In the genomic region with DNA sequence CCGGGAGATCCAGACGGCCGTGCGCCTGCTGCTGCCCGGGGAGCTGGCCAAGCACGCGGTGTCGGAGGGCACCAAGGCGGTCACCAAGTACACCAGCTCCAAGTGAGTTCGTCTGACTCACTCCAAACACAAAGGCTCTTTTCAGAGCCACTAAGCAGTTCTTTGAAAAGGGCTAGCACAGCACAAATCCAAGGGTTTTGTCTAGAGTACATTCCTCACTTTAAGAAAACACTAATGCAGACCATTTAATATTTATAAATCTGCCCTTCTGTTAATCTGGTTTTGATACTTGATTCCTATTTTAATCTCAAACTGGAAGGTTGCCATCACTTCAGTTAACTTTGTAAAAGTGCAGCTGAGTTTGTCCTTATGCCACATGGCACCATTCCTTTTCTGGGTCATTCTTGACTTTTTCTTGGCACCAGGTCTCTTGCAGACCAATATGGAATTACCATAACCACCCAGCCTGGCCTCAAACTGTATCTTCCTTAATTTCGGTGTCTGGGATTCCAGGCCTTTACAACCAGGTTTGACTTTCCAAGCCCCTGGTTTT, we compare ENCODE assay signal across 8 mouse cellular contexts. TPM values are rescaled to one million over a fixed set of nuclear protein-coding genes. Genes with fewer than 3 reads are reported as not detected.
DNase-seq lines count a peak whose midpoint lies in the region; ATAC-seq and TF ChIP-seq lines count a peak whose summit lies in the region.

No protein-coding gene starts in this region.

- H3K27me3 ChIP-seq in heart, embryonic 11.5 days (ENCODE audit: control insufficient read depth, insufficient read depth, low read length): no peaks in the 10 kb centered on the region
- no peaks in the 10 kb centered on the region for H3K27me3 ChIP-seq in ES-Bruce4 (ENCODE audit: control insufficient read depth, insufficient read depth, low read length, poor library complexity, severe bottlenecking)
- H3K27me3 ChIP-seq in liver, embryonic 11.5 days (replicated peaks; ENCODE audit: control insufficient read depth, insufficient read depth, low read length): no peaks in the 10 kb centered on the region
- H3K27me3 ChIP-seq in stomach, postnatal 0 days (ENCODE audit: control insufficient read depth, insufficient read depth, low read length): no peaks in the 10 kb centered on the region

- H3K36me3 ChIP-seq in heart, embryonic 11.5 days (ENCODE audit: control insufficient read depth, insufficient read depth, low read length): no peaks in the 10 kb centered on the region
- no peaks in the 10 kb centered on the region for H3K36me3 ChIP-seq in ES-Bruce4 (ENCODE audit: control insufficient read depth, insufficient read depth, low read length, poor library complexity, severe bottlenecking)
- no peaks in the 10 kb centered on the region for H3K36me3 ChIP-seq in liver, embryonic 11.5 days (ENCODE audit: control insufficient read depth, insufficient read depth, low read length)
- no peaks in the 10 kb centered on the region for H3K36me3 ChIP-seq in stomach, postnatal 0 days (ENCODE audit: control insufficient read depth, insufficient read depth, low read length)

- DNase-seq in heart, adult 9 months (ENCODE audit: low spot score in 2 of 2): no peak
- DNase-seq in liver, embryonic 11.5 days (ENCODE audit: low spot score): peak; percentile 37
- DNase-seq in stomach, postnatal 0 days (ENCODE audit: low spot score): no peak
- no peak for DNase-seq in cerebellum, adult 9-10 months
- no peak for DNase-seq in ovary, postnatal 14 days (ENCODE audit: low spot score)

- H3K4me2 ChIP-seq in heart, embryonic 11.5 days: peak overlapping the region; percentile 68
- H3K4me2 ChIP-seq in liver, embryonic 11.5 days: peak overlapping the region; percentile 59
- peak overlapping the region; percentile 46 for H3K4me2 ChIP-seq in stomach, postnatal 0 days (replicated peaks; ENCODE audit: low read depth)

- peak overlapping the region; percentile 69 for H3K9ac ChIP-seq in heart, embryonic 11.5 days (ENCODE audit: low read depth, low read length)
- peak overlapping the region; percentile 96 for H3K9ac ChIP-seq in ES-Bruce4 (ENCODE audit: low read depth, poor library complexity, severe bottlenecking)
- H3K9ac ChIP-seq in liver, embryonic 11.5 days (ENCODE audit: low read depth, low read length): peak overlapping the region; percentile 65
- no peak overlapping the region for H3K9ac ChIP-seq in stomach, postnatal 0 days (ENCODE audit: low read length)

- H3K9me3 ChIP-seq in heart, embryonic 11.5 days (replicated peaks; ENCODE audit: control insufficient read depth, low read length): no peaks in the 10 kb centered on the region
- H3K9me3 ChIP-seq in ES-Bruce4 (replicated peaks; ENCODE audit: control insufficient read depth, insufficient read depth, low read length, poor library complexity, severe bottlenecking): no peaks in the 10 kb centered on the region
- H3K9me3 ChIP-seq in liver, embryonic 11.5 days (ENCODE audit: control insufficient read depth, low read length): no peaks in the 10 kb centered on the region
- H3K9me3 ChIP-seq in stomach, postnatal 0 days (ENCODE audit: control insufficient read depth, low read length): no peaks in the 10 kb centered on the region

- H3K27ac ChIP-seq in heart, embryonic 11.5 days (ENCODE audit: low read depth, low read length): peak overlapping the region; percentile 86
- peak overlapping the region; percentile 98 for H3K27ac ChIP-seq in ES-Bruce4 (ENCODE audit: insufficient read depth, low read length)
- H3K27ac ChIP-seq in liver, embryonic 11.5 days (ENCODE audit: low read depth, low read length): peak overlapping the region; percentile 95
- H3K27ac ChIP-seq in stomach, postnatal 0 days (replicated peaks): peak overlapping the region; percentile 82

- H3K4me3 ChIP-seq in heart, embryonic 11.5 days (ENCODE audit: low read depth, low read length): peak overlapping the region; percentile 42
- peak overlapping the region; percentile 51 for H3K4me3 ChIP-seq in ES-Bruce4 (ENCODE audit: low read depth, low read length)
- H3K4me3 ChIP-seq in liver, embryonic 11.5 days (ENCODE audit: low read depth, low read length): peak overlapping the region; percentile 28
- H3K4me3 ChIP-seq in stomach, postnatal 0 days (ENCODE audit: low read depth, low read length): no peak overlapping the region

- TF ChIP-seq EP300 in ES-Bruce4 (IDR thresholded peaks at IDR 0.05; ENCODE audit: insufficient read depth, low read depth, low read length): no peak
- no peak for TF ChIP-seq EP300 in stomach, postnatal 0 days (optimal IDR thresholded peaks at IDR 0.05)

- TF ChIP-seq POLR2A in ES-Bruce4 (IDR thresholded peaks at IDR 0.05; ENCODE audit: insufficient read depth, low read length): no peak

- no peak for TF ChIP-seq CTCF in ES-Bruce4 (IDR thresholded peaks at IDR 0.05; ENCODE audit: low read depth, low read length)
- TF ChIP-seq CTCF in stomach, postnatal 0 days (IDR thresholded peaks at IDR 0.05; ENCODE audit: low read depth): no peak

- ATAC-seq in heart, embryonic 11.5 days (replicated peaks; ENCODE audit: insufficient number of reproducible peaks, low FRiP score, low TSS enrichment): peak; percentile 6; the same call in 1 of the 2 replicates
- peak; percentile 21; the same call in 1 of the 2 replicates for ATAC-seq in erythroid progenitor cell, adult 5-6 weeks (replicated peaks; ENCODE audit: low FRiP score, poor library complexity, severe bottlenecking)
- ATAC-seq in liver, embryonic 11.5 days (replicated peaks; ENCODE audit: low FRiP score): peak; percentile 15; the same call in 1 of the 2 replicates
- peak; percentile 72 for ATAC-seq in stomach, postnatal 0 days (ENCODE audit: low FRiP score, low TSS enrichment)

- WGBS in heart, embryonic 11.5 days (ENCODE audit: insufficient replicate concordance): 6% methylated on average over 10 of the region's 11 CpGs
- WGBS in liver, embryonic 11.5 days: 4% methylated on average over 11 of the region's 11 CpGs
- 3% methylated on average over 11 of the region's 11 CpGs for WGBS in stomach, postnatal 0 days

- peaks cover 8% of the 10 kb centered on the region for H3K4me1 ChIP-seq in heart, embryonic 11.5 days (ENCODE audit: control insufficient read depth, insufficient read depth, low read length)
- no peaks in the 10 kb centered on the region for H3K4me1 ChIP-seq in ES-Bruce4 (ENCODE audit: control insufficient read depth, insufficient read depth, low read length)
- H3K4me1 ChIP-seq in liver, embryonic 11.5 days (replicated peaks; ENCODE audit: control insufficient read depth, insufficient read depth, low read length): peaks cover 13% of the 10 kb centered on the region
- peaks cover 5% of the 10 kb centered on the region for H3K4me1 ChIP-seq in stomach, postnatal 0 days (replicated peaks; ENCODE audit: control insufficient read depth, insufficient read depth)

RNA-seq across cellular contexts. Expression of gene Hist1h2bm, which starts 0.6 kb away (rescaled TPM):
- 1.4 and 1.6 TPM in 2 replicates for polyA plus RNA-seq in heart, embryonic 11.5 days (2014; fragmentation: Nextera tagmentation; extraction: Ambion mirVana)
- polyA plus RNA-seq in ES-Bruce4 (2011; ENCODE audit: insufficient read depth, insufficient read length, low read depth, missing spikeins): 14.2 and 21.7 TPM in 2 replicates
- 396 and 580 TPM in 2 replicates for total RNA-seq in erythroid progenitor cell, adult 5-6 weeks (2015; ENCODE audit: low replicate concordance)
- total RNA-seq in erythroid progenitor cell, adult 5-6 weeks (2017; ENCODE audit: low replicate concordance): 1,330 and 1,438 TPM in 2 replicates
- polyA plus RNA-seq in liver, embryonic 11.5 days (2014; fragmentation: Nextera tagmentation; extraction: Ambion mirVana): 4.2 and 5.1 TPM in 2 replicates
- 0.56 and 1.0 TPM in 2 replicates for polyA plus RNA-seq in stomach, postnatal 0 days (2015; fragmentation: Nextera tagmentation; extraction: Ambion mirVana)

RNA-seq across cellular contexts. Expression of gene Hist1h3h, which starts 5.0 kb away (rescaled TPM):
- polyA plus RNA-seq in heart, embryonic 11.5 days (2014; fragmentation: Nextera tagmentation; extraction: Ambion mirVana): 4.4 TPM in 1 of 2 replicates, not detected in the other
- polyA plus RNA-seq in ES-Bruce4 (2011; ENCODE audit: insufficient read depth, insufficient read length, low read depth, missing spikeins): 25.3 and 31.8 TPM in 2 replicates
- total RNA-seq in erythroid progenitor cell, adult 5-6 weeks (2015; ENCODE audit: low replicate concordance): 64.9 and 143 TPM in 2 replicates
- 379 and 793 TPM in 2 replicates for total RNA-seq in erythroid progenitor cell, adult 5-6 weeks (2017; ENCODE audit: low replicate concordance)
- polyA plus RNA-seq in liver, embryonic 11.5 days (2014; fragmentation: Nextera tagmentation; extraction: Ambion mirVana): 4.5 and 6.5 TPM in 2 replicates
- 1.1 and 4.1 TPM in 2 replicates for polyA plus RNA-seq in stomach, postnatal 0 days (2015; fragmentation: Nextera tagmentation; extraction: Ambion mirVana)

RNA-seq across cellular contexts. Expression of gene Hist1h2ai, which starts 6.2 kb away (rescaled TPM):
- 6.5 and 8.4 TPM in 2 replicates for polyA plus RNA-seq in heart, embryonic 11.5 days (2014; fragmentation: Nextera tagmentation; extraction: Ambion mirVana)
- 3.6 TPM in 1 of 2 replicates, not detected in the other for polyA plus RNA-seq in ES-Bruce4 (2011; ENCODE audit: insufficient read depth, insufficient read length, low read depth, missing spikeins)
- total RNA-seq in erythroid progenitor cell, adult 5-6 weeks (2015; ENCODE audit: low replicate concordance): 22.6 and 24.1 TPM in 2 replicates
- total RNA-seq in erythroid progenitor cell, adult 5-6 weeks (2017; ENCODE audit: low replicate concordance): 2,450 and 5,888 TPM in 2 replicates
- 6.2 and 10.1 TPM in 2 replicates for polyA plus RNA-seq in liver, embryonic 11.5 days (2014; fragmentation: Nextera tagmentation; extraction: Ambion mirVana)
- 8.8 and 14.4 TPM in 2 replicates for polyA plus RNA-seq in stomach, postnatal 0 days (2015; fragmentation: Nextera tagmentation; extraction: Ambion mirVana)

RNA-seq across cellular contexts. Expression of gene Hist1h2bl, which starts 6.5 kb away (rescaled TPM):
- not detected in 2 replicates for polyA plus RNA-seq in heart, embryonic 11.5 days (2014; fragmentation: Nextera tagmentation; extraction: Ambion mirVana)
- polyA plus RNA-seq in ES-Bruce4 (2011; ENCODE audit: insufficient read depth, insufficient read length, low read depth, missing spikeins): 25.5 and 27.2 TPM in 2 replicates
- total RNA-seq in erythroid progenitor cell, adult 5-6 weeks (2015; ENCODE audit: low replicate concordance): 989 and 1,130 TPM in 2 replicates
- 1,595 and 2,060 TPM in 2 replicates for total RNA-seq in erythroid progenitor cell, adult 5-6 weeks (2017; ENCODE audit: low replicate concordance)
- polyA plus RNA-seq in liver, embryonic 11.5 days (2014; fragmentation: Nextera tagmentation; extraction: Ambion mirVana): 1.1 and 1.6 TPM in 2 replicates
- polyA plus RNA-seq in stomach, postnatal 0 days (2015; fragmentation: Nextera tagmentation; extraction: Ambion mirVana): 0.85 and 1.5 TPM in 2 replicates

RNA-seq across cellular contexts. Expression of gene Hist1h4j, which starts 12.4 kb away (rescaled TPM):
- polyA plus RNA-seq in heart, embryonic 11.5 days (2014; fragmentation: Nextera tagmentation; extraction: Ambion mirVana): 0.79 and 1.1 TPM in 2 replicates
- 8.2 and 13.4 TPM in 2 replicates for polyA plus RNA-seq in ES-Bruce4 (2011; ENCODE audit: insufficient read depth, insufficient read length, low read depth, missing spikeins)
- total RNA-seq in erythroid progenitor cell, adult 5-6 weeks (2015; ENCODE audit: low replicate concordance): 12.6 and 18.4 TPM in 2 replicates
- total RNA-seq in erythroid progenitor cell, adult 5-6 weeks (2017; ENCODE audit: low replicate concordance): 900 and 1,530 TPM in 2 replicates
- polyA plus RNA-seq in liver, embryonic 11.5 days (2014; fragmentation: Nextera tagmentation; extraction: Ambion mirVana): 0.80 and 1.1 TPM in 2 replicates
- polyA plus RNA-seq in stomach, postnatal 0 days (2015; fragmentation: Nextera tagmentation; extraction: Ambion mirVana): 0.18 and 0.92 TPM in 2 replicates

Comparison
In these comparisons a context has a peak if more than half of its experiments do, and no peak if none do; other contexts are left out.
1. ATAC-seq: peak in every context shown above with its lines; median percentile 72 in stomach, postnatal 0 days; 21 in erythroid progenitor cell, adult 5-6 weeks; 15 in liver, embryonic 11.5 days; 6 in heart, embryonic 11.5 days.